In the genomic region with DNA sequence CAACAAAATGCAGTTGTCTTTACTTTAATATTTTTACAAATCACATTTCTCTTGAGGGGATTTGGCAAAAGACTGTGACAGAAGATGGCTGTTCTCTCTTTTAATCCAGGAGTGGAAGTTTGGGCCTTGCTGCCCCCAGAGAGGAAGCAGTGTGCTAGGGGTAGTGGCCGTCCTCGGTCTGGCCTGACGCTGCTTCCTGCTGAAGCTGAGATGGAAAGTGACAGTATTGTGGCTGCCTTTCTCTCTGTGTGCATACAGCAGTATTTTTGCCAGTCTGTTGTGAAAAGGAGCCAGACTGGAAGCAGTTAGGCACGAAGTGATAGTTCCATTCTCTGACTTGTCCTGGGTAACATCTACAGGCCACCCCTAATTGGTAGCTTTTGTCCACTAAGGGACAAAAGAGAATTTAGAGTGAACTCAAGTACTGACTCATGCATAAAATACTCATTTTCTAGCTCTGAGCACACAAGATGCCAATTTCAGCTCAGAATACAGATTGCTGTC, we compare ENCODE assay signal across 10 mouse cellular contexts. TPM values are rescaled to one million over a fixed set of nuclear protein-coding genes. Genes with fewer than 3 reads are reported as not detected.
DNase-seq lines count a peak whose midpoint lies in the region; ATAC-seq lines count a peak whose summit lies in the region.
"Had no signal": no experiment of that assay in that cellular context is flagged by ENCODE, and none has a peak within 500 bp of the region (broad histone marks: within the 10 kb centered on the region; RNA-seq: fewer than 3 reads in every experiment).

No protein-coding gene starts in this region.

- no peak overlapping the region for H3K27ac ChIP-seq in hindbrain, embryonic 16.5 days (ENCODE audit: low read depth, low read length)
- no peak overlapping the region for H3K27ac ChIP-seq in hindbrain, embryonic 10.5 days
- H3K27ac ChIP-seq in neural tube, embryonic 13.5 days (replicated peaks) = peak overlapping the region; percentile 20; the same call in 1 of the 2 replicates

- no peaks in the 10 kb centered on the region for H3K27me3 ChIP-seq in hindbrain, embryonic 16.5 days (replicated peaks; ENCODE audit: control insufficient read depth, insufficient read depth, low read length)
- H3K27me3 ChIP-seq in hindbrain, embryonic 10.5 days (ENCODE audit: insufficient read depth, poor library complexity, severe bottlenecking) = no peaks in the 10 kb centered on the region
- H3K27me3 ChIP-seq in neural tube, embryonic 13.5 days = no peaks in the 10 kb centered on the region

- DNase-seq in hindbrain, embryonic 10.5 days (ENCODE audit: low spot score) = no peak
- DNase-seq in neural tube, embryonic 10.5 days (ENCODE audit: extremely low spot score, low spot score) = no peak
- DNase-seq in thymus, postnatal 0 days (ENCODE audit: low spot score) = no peak
- DNase-seq: adrenal gland, adult 2 months; cerebellum, adult 9-11 months; left cerebral cortex, postnatal 4 days had no signal

- WGBS in hindbrain, embryonic 16.5 days = 58% methylated on average over 4 of the region's 4 CpGs
- WGBS in hindbrain, embryonic 10.5 days = 83% methylated on average over 4 of the region's 4 CpGs
- WGBS in neural tube, embryonic 13.5 days = 63% methylated on average over 4 of the region's 4 CpGs

- ATAC-seq in hindbrain, embryonic 16.5 days = 0 out of 2 replicates have a peak, but pooled peaks have one; percentile 24
- 0 out of 2 replicates have a peak, but pooled peaks have one; percentile 43 for ATAC-seq in neural tube, embryonic 13.5 days (ENCODE audit: low read depth)
- ATAC-seq in granulocyte monocyte progenitor cell, adult 5-6 weeks (replicated peaks; ENCODE audit: poor library complexity, severe bottlenecking) = peak; percentile 77
- ATAC-seq in neutrophil, adult 5-6 weeks (ENCODE audit: extremely low read depth, insufficient number of reproducible peaks, low FRiP score, poor library complexity, severe bottlenecking) = peak; percentile 49; the same call in 1 of the 2 replicates

- H3K4me1 ChIP-seq in hindbrain, embryonic 16.5 days (ENCODE audit: control insufficient read depth, insufficient read depth, low read depth, low read length) = no peaks in the 10 kb centered on the region
- H3K4me1 ChIP-seq in hindbrain, embryonic 10.5 days (replicated peaks) = no peaks in the 10 kb centered on the region
- H3K4me1 ChIP-seq in neural tube, embryonic 13.5 days (replicated peaks) = peaks cover 7% of the 10 kb centered on the region

- H3K36me3 ChIP-seq in hindbrain, embryonic 16.5 days (ENCODE audit: control insufficient read depth, insufficient read depth, low read length) = peaks cover 15% of the 10 kb centered on the region
- peaks cover 86% of the 10 kb centered on the region for H3K36me3 ChIP-seq in hindbrain, embryonic 10.5 days
- peaks cover 72% of the 10 kb centered on the region for H3K36me3 ChIP-seq in neural tube, embryonic 13.5 days

- H3K4me3 ChIP-seq in hindbrain, embryonic 16.5 days (ENCODE audit: low read length) = no peak overlapping the region
- H3K4me3 ChIP-seq in hindbrain, embryonic 10.5 days = no peak overlapping the region
- H3K4me3 ChIP-seq in neural tube, embryonic 13.5 days = no peak overlapping the region

- no peak overlapping the region for H3K9ac ChIP-seq in hindbrain, embryonic 16.5 days (ENCODE audit: low read depth, low read length)
- no peak overlapping the region for H3K9ac ChIP-seq in neural tube, embryonic 13.5 days

- no peaks in the 10 kb centered on the region for H3K9me3 ChIP-seq in hindbrain, embryonic 16.5 days (ENCODE audit: control insufficient read depth, low read length)
- no peaks in the 10 kb centered on the region for H3K9me3 ChIP-seq in hindbrain, embryonic 10.5 days
- no peaks in the 10 kb centered on the region for H3K9me3 ChIP-seq in neural tube, embryonic 13.5 days

- no peak overlapping the region for H3K4me2 ChIP-seq in hindbrain, embryonic 16.5 days (ENCODE audit: low read length)
- H3K4me2 ChIP-seq in neural tube, embryonic 13.5 days = no peak overlapping the region

RNA-seq across cellular contexts. Expression of gene Tdp1, which starts 18.6 kb away (rescaled TPM):
- polyA plus RNA-seq in hindbrain, embryonic 16.5 days (2015; fragmentation: Nextera tagmentation; extraction: Ambion mirVana) = 46.7 and 49.2 TPM in 2 replicates
- polyA plus RNA-seq in hindbrain, embryonic 10.5 days (2016; fragmentation: Nextera tagmentation; extraction: Ambion mirVana) = 77.9 and 83.9 TPM in 2 replicates
- 44.5 and 47.1 TPM in 2 replicates for polyA plus RNA-seq in neural tube, embryonic 13.5 days (2015; fragmentation: Nextera tagmentation; extraction: Ambion mirVana)
- total RNA-seq in granulocyte monocyte progenitor cell, adult 5-6 weeks (2014; fragmentation: Nextera tagmentation) = 38.1 and 41.9 TPM in 2 replicates
- 19.0 and 22.6 TPM in 2 replicates for total RNA-seq in granulocyte monocyte progenitor cell, adult 5-6 weeks (2017)
- 9.3 and 19.2 TPM in 2 replicates for total RNA-seq in neutrophil, adult 5-6 weeks (2017)
- 49.9 and 55.7 TPM in 2 replicates for polyA plus RNA-seq in thymus, postnatal 0 days (2015; fragmentation: Nextera tagmentation; extraction: Ambion mirVana)

RNA-seq across cellular contexts. Expression of gene Efcab11, which starts 18.7 kb away (rescaled TPM):
- polyA plus RNA-seq in hindbrain, embryonic 16.5 days (2015; fragmentation: Nextera tagmentation; extraction: Ambion mirVana) = 4.8 and 4.9 TPM in 2 replicates
- 21.9 and 24.4 TPM in 2 replicates for polyA plus RNA-seq in hindbrain, embryonic 10.5 days (2016; fragmentation: Nextera tagmentation; extraction: Ambion mirVana)
- 4.2 and 4.7 TPM in 2 replicates for polyA plus RNA-seq in neural tube, embryonic 13.5 days (2015; fragmentation: Nextera tagmentation; extraction: Ambion mirVana)
- 3.5 and 5.3 TPM in 2 replicates for total RNA-seq in granulocyte monocyte progenitor cell, adult 5-6 weeks (2014; fragmentation: Nextera tagmentation)
- total RNA-seq in granulocyte monocyte progenitor cell, adult 5-6 weeks (2017) = 5.9 and 9.3 TPM in 2 replicates
- 0.37 and 2.4 TPM in 2 replicates for total RNA-seq in neutrophil, adult 5-6 weeks (2017)
- 9.6 and 10.0 TPM in 2 replicates for polyA plus RNA-seq in thymus, postnatal 0 days (2015; fragmentation: Nextera tagmentation; extraction: Ambion mirVana)

Comparison
In these comparisons a context has a peak if more than half of its experiments do, and no peak if none do; other contexts are left out.
1. ATAC-seq: peak in every context shown above with its lines; median percentile 77 in granulocyte monocyte progenitor cell, adult 5-6 weeks; 49 in neutrophil, adult 5-6 weeks; 43 in neural tube, embryonic 13.5 days; 24 in hindbrain, embryonic 16.5 days.